Mouse (Mus musculus) cerebellum, adult 8-10 months (tissue): ENCODE results near the gene Camk2d.

Experiments
- DNase-seq: peaks from one replicate; pipeline ENCODE4 v3.0.0; 2022

Gene Camk2d

DNA sequence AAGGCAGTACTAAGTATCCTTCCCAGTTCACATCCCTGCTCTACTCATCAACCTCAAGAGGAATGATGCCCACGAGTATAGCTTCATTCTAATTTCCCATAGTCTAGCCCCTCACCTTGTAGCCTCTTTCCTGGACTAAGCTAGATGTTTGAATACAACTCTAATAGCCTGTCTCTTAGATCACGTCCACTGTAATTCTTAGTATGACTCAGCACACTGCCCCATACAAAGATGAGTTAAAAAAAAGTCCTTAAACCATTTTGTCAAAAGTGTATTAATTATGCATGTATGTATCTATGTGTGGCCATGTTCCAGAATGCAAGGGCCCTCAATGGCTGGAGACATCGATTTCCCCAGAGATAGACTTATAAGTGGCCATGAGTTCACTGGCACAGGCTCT, 164.5 kb downstream of the Camk2d start:
- no peak for DNase-seq

DNA sequence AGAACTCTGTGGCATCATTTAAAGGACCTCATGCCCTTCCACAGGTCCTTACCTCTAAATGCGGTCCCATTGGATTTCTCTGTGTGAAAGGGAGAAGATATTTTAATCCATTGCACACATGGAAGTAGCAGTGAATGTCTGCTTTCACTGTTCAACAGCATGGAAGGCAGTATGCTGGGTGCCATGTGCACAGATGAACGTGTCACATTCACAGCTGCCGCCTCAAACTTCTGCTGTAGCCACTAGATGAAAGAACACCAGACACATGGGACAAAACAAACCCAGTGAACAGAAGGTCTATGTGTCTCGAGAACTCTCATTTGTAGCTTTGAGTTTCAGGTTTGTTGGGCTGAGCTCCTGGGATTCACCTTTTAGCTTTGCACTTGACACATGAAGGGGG, 168.6 kb downstream of the Camk2d start:
- DNase-seq: no peak

DNA sequence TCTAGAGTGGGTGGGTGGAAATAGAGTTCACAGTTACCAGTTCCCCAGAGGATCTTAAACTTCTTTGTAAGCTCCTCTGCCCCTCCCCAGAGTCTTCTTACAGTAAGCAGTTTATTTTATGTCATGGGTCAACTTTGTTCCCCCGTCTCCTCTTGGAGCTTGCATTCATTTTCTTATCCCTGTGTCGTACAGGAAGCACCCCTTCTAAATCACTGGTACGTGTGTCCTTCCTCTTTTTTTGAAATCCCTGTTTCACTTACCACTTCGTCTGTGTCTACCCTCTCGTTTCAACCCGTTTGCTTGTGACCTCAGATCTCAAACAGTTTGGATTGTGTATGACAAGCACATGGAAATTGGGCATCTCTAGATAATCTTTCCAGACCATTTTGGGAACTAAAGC, 174.0 kb downstream of the Camk2d start:
- no peak for DNase-seq

- no peak for DNase-seq
Measured at GRCm38 (mm10) chr3:126771032-126771431, 174.9 kb downstream of the Camk2d start.

- peak; percentile 82 for DNase-seq
Measured at GRCm38 (mm10) chr3:126771541-126771940, 175.4 kb downstream of the Camk2d start.

- no peak for DNase-seq
Measured at GRCm38 (mm10) chr3:126776001-126776400, 179.9 kb downstream of the Camk2d start.

DNA sequence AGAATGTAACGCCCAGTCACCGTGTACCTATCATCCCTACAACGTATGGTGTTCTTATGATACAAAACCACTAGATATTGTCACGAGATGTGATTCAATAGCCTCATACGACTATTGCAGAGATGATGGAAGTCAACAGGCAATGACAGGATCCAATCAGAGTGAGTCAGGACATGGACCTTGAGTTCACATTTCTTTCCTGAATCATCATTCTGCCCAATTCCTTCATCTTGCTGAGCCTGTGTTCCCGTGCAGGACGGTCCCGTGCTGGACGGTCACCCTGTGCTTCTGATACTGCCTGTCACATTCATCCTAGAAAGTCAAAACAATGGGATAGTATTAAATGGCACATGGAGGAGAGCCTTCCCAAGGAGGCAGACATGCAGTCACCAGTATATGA, 181.0 kb downstream of the Camk2d start:
- no peak for DNase-seq

DNA sequence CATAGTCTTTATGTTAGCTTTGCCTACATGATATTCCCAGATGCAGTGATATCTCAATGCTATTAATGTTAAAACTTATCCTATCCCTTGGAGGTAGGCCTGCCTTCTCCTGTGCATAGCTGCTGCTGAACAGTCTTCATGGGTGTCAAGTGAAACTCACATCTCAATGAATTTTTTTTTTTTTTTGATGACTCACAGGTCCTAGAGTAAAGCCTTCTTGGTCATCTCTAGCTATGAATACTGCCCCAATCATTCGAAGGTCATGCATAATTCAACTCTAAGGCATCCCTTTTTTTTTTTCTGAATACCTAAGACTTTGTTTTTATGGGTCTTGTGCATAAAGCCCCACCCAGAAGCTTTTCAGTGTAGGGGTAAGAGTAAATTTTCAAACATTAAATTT, 181.8 kb downstream of the Camk2d start:
- no peak for DNase-seq

DNA sequence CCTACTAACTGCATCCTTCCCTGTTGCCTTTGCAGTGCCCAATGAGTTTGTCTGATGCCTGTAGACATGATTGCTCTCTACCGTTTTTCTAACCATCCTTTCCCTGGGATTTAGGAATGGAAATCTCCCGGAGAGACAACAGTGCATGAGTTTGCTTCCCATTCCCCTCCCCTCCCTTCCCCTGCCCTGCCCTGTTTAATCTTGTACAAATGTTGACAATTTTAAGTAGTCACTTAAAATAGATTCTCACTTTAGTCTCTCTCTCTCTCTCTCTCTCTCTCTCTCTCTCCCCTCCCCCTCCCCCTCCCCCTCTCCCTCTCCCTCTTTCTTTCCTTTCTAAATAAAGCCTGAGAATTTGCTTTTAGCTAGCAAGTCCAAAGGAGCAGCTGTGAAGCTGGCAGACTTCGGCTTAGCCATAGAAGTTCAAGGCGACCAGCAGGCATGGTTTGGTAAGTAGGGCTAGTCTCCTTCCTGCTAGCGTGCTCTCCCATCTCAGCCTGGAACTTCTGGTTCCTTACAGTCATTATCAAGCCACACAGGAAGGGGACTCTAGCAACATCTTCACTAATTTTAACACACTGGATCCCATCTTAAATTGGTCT, 184.0 kb downstream of the Camk2d start:
- DNase-seq: no peak

DNA sequence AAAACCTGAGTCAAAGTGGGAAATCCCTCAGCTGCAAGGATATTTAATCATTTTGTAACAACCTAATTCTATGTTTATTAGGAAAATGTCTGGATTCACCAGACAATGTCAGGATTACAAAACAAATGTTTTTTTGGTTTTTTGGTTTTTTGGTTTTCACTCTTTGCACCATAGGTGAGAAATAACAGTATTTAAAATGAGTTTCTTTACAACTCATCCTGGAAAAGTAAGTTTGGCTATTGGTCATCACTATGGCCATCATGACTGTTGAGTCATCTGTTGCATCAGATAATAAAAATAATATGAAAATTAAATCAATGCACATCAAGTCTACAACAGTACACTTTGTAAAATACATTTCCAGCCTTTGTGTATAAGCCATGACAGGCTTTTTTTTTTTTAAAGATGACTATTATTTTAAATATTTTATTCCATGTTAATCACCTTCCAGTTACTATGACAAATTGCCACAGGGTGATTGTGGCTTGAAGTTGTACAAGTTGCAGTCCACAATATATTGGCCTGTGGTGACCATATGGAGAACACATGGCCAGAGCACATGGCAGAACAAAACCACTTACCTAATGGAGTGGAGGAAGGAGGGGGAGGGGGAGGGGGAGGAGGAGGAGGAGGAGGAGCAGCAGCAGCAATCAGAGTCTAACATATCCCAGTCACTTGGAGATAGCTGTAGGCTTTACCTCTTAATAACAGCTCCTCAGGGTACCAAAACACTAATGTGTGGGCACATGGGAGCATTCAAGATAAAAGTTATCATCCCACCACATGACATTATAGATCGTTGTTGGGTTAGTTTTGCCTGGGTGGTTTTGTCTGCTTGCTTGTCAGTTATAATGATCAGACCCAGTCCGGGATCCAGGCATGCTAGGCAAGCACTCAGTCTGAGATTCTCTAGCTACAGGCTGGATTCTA, 197.2 kb downstream of the Camk2d start:
- no peak for DNase-seq

- no peak for DNase-seq
Measured at GRCm38 (mm10) chr3:126795904-126796303, 199.8 kb downstream of the Camk2d start.

DNA sequence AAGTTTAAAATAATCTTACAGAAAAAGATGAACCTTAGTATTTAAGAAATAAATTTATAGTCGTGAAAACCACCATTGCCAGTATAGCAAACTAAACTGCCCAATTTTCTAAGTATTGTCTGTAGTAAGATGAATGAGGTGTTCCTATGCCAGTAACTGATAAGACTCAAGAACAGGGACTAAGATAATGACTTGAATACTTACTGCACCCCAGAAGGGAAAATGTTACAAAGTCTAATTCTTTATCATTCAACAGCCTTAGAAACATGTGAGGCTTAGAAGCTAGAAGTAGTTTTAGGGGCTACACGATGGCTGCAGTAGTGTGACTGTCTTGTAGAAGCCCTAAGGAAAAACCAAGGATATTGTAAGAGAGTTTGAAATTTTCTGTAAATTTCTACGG, 200.9 kb downstream of the Camk2d start:
- no peak for DNase-seq

DNA sequence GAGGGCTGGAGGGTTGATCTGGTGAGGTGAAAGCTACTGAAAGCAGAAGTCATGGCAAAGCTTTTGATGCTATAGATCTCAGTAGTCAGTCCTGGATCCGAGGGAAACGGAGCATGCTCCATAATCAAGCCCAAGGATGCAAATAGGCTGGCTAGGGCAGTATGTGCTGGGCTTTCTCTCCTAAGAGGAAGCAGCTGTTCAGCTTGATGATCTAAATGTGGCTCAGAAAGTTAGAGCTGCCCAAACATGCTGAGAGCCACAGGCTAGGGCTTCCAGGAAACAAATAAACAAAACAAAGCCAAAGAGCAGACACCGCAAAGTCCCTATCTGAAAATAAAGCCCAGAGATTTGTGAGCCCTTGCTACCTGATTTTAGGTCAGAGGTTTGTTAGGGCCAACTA, 201.7 kb downstream of the Camk2d start:
- no peak for DNase-seq

- DNase-seq: no peak
Measured at GRCm38 (mm10) chr3:126802988-126803387, 206.9 kb downstream of the Camk2d start.

- no peak for DNase-seq
Measured at GRCm38 (mm10) chr3:126804968-126805367, 208.9 kb downstream of the Camk2d start.

DNA sequence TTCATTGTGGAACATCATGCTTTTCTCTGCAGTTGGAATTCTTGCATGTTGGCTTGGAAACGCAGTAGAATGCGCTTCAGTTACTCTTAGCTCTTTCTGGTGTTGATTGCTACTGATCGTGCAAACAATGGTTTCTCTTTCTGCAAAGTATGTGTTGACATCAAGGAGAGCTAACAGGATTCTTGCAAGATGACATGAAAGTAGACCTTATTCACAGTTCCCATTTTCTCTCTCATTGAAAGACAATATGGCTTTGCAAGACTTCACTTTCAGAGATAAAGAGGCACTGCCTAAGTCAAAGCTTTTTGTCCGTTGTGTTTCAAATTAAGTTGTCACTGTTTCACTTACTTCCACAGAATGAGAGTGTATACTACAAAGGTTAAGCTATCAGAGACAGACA, 210.0 kb downstream of the Camk2d start:
- no peak for DNase-seq

DNA sequence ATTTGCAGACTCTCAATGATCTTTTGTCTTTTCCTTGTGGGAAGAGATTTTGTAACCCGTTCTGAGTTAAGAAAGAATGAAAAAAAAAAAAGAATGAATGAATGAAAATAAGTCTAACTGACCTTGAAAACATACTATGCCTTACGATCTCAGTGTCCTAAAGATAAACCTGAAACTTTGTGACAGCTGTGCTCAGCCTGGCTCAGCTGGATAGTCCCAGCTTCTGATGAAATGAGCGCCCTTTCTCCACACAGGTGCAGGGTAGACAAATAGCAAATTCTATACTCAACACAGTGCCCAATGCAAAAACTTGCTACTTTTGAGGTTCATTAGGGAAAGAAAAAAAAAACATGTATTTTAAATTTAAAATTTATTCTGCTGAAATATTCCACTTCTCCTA, 213.8 kb downstream of the Camk2d start:
- no peak for DNase-seq

DNA sequence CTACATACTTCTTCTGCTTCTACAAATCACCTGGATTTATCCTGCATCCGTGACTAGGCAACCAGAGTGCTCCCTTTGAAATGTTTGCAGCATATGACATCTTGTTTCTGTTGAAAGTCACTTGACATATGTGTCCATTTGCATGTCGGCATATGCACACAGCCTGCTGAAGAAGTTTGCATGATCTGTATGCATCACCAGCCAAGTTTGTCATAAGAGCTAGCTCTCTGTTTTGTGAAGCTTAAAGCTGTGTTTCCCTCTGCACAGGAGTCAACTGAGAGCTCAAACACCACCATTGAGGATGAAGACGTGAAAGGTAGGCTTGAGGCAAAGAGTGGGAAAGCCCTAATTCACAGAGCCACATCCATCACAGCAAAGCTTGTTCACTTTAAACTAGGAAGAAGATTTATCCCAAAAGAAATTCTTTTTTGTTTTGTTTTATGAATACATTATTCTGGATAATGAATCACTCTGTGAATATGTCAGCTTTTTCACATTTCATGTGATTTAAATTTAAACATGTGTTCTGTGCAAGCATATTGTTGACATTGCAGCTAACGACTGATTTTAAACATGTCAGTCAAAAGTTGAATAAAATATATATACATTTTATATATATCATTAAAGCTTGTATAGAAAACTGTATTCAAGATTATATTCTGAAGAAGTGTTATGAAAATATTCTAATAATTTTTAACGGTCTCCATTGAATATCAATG, 214.4 kb downstream of the Camk2d start:
- no peak for DNase-seq

DNA sequence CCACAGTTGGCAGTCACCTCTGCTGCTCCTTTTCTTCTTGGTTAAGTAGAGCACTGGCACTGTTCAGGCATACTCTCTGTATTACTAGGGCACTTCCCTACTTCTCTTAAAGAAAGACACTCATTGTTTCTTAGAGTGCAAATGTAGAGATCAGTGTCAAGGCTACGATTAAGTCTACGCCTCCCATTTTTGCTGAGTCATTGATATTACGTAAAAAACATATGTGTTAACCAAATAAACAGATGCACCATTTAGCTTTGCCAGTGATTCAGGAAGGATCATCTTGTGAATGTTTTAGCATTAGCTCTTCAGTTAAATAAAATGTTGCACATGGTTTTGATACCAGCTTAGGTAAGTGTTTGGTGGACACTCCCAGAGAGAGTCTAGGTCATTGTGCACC, 215.5 kb downstream of the Camk2d start:
- no peak for DNase-seq

- DNase-seq: no peak
Measured at GRCm38 (mm10) chr3:126822374-126822773, 226.3 kb downstream of the Camk2d start.

DNA sequence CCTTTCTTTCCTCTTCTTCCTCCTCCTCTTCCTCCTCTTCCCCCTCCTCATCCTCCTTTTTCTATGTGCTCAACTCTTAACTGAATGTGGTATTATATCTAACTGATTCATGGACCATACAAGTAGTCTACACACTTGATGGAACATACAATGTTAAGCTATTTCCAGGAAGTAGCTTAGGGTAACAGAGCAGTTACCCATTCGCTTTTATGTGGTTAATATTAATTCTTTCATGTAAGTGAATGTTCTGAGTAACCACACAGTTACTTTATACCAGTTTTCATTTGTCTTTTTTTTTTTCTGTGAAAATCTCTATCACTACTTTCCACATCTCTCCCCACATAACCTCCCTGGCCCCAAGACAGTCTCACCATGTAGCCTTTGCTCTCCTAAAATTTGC, 228.8 kb downstream of the Camk2d start:
- no peak for DNase-seq

GRCm38 (mm10) chr3:126826172-126826571, 230.1 kb downstream of the Camk2d start:
- no peak for DNase-seq

DNA sequence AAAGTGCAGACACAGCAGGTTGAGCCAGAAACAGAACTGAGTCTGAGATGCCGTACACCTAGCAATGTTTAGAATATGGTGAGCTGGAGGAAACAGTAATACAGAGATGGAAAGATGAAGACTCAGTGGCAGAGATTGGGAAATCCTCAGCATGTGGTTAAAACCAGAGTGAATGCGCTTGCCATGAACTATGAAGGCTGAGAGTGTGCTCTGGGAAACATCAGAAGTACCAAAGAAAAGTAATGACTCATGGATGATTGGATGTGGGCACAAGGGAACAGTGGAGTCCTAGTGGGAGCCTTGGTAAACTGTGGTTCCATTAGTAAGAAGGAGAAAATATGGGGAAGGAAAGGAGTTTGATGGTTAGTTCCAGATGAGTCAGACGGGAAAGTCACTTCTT, 231.8 kb downstream of the Camk2d start:
- no peak for DNase-seq

DNA sequence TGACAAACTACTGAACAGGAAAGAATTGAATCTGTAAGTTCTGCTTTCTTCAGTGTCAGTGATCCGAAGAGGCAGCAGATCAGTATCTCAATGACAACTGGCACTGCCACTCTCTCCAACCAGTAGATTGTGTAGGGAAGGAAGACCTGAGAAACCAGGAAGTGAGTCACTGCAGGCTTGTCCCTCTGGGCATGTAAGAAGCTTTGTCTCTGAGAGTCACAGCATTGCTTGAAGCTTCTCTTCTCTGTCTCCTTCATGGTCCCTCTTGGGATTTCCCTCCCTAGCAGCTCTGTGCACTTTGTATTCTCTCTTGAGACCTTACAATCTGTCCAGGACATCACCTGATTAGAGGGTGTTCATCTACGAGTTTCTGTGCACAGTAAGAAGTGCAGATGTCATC, 233.7 kb downstream of the Camk2d start:
- DNase-seq: no peak
